Mouse (Mus musculus) embryonic facial prominence, embryonic 10.5 days (tissue): ENCODE measurements around the gene Actbl2. TPM values are rescaled to one million over a fixed set of nuclear protein-coding genes. Genes with fewer than 3 reads are reported as not detected.

Source experiments
- DNase-seq: peaks from one replicate; pipeline ENCODE4 v3.0.0-alpha.2; 2017; ENCODE audit warnings: low spot score
- H3K27ac ChIP-seq: fragments of 300-500 bp; sonication (generic); replicated peaks from 2 replicates; pipeline ENCODE4 v1.5.1; 2016; ENCODE audit warnings: mild to moderate bottlenecking
- H3K27me3 ChIP-seq: fragments of 300-500 bp; sonication (generic); replicated peaks from 2 replicates; pipeline ENCODE4 v1.6.1; 2016; ENCODE audit warnings: low read depth, mild to moderate bottlenecking; ENCODE audit not compliant: poor library complexity, severe bottlenecking
- H3K36me3 ChIP-seq: fragments of 300-500 bp; sonication (generic); replicated peaks from 2 replicates; pipeline ENCODE4 v1.6.1; 2016; ENCODE audit warnings: mild to moderate bottlenecking, moderate library complexity
- H3K4me1 ChIP-seq: fragments of 300-500 bp; sonication (generic); 2 replicates; pipeline ENCODE4 v1.6.1; 2016
- H3K4me3 ChIP-seq: fragments of 300-500 bp; sonication (generic); 2 replicates; pipeline ENCODE4 v1.5.1; 2016; ENCODE audit warnings: mild to moderate bottlenecking, moderate library complexity
- H3K9me3 ChIP-seq: fragments of 300-500 bp; sonication (generic); 2 replicates; pipeline ENCODE4 v1.6.1; 2016; ENCODE audit warnings: mild to moderate bottlenecking
- WGBS: fragments of 180-500 bp; shearing (Covaris S2); methylation state at CpG from one replicate; pipeline ENCODE4 v1.1.7; 2016; 5-methylcytosine and 5-hydroxymethylcytosine counted together
- polyA plus RNA-seq: library from polyadenylated mRNA; unstranded; fragments of >200 nt; fragmentation: Nextera tagmentation; extraction: Ambion mirVana; gene quantifications from 2 replicates; pipeline ENCODE4 v1.2.1, GENCODE M21; 2016

The Actbl2 gene
- not detected in 2 replicates for polyA plus RNA-seq

DNA sequence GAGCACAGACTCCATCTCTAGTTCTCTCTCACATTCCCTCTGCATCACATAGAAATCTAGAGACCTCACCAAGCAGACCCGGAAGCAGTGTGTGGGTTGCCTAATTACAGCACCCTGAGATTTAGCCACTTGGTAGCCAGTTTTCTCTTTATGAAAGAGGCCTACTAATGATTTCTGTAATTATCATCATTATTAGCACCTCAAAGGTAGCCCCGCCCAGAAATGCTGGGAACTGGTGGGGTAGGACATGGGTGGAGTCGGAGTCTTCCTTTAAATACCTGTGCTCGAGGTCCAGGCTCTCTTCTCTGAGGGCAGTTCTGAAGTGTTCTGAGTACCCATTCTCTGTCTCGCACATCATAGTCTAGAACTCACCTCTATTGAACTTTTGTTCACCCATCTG, at the start of gene Actbl2:
Gene Actbl2 (plus strand): TSS at position 301 of the 400 bp plus-strand sequence.
- H3K4me1 ChIP-seq = peaks cover 11% of the 10 kb centered on the region
- no peak for DNase-seq
- H3K9me3 ChIP-seq = no peaks in the 10 kb centered on the region
- 87% methylated on average over 5 of the region's 5 CpGs for WGBS
- H3K4me3 ChIP-seq = no peak within 1 kb of the TSS
- H3K27ac ChIP-seq = no peak within 1 kb of the TSS
- H3K27me3 ChIP-seq = no peaks in the 10 kb centered on the region
- H3K36me3 ChIP-seq = no peaks in the 10 kb centered on the region

GRCm38 (mm10) chr13:111210649-111211378, 44.0 kb upstream of the Actbl2 start:
- Histone ChIP-seq H3K27ac (peak overlapping the region; percentile 79), H3K4me1 (peaks cover 17% of the 10 kb centered on the region), H3K4me3 (0 out of 2 replicates have a peak overlapping the region, but pooled peaks have one; percentile 3), H3K27me3 (no peaks in the 10 kb centered on the region), H3K36me3 (no peaks in the 10 kb centered on the region), H3K9me3 (no peaks in the 10 kb centered on the region)
- peak; percentile 41 for DNase-seq
- whole genome bisulfite sequencing = 29% methylated on average over 8 of the region's 8 CpGs

GRCm38 (mm10) chr13:111228768-111229167, 26.0 kb upstream of the Actbl2 start:
- DNase-seq = peak; percentile 57
- H3K27ac ChIP-seq = peak overlapping the region; percentile 72
- peaks cover 24% of the 10 kb centered on the region for H3K4me1 ChIP-seq
- H3K4me3 ChIP-seq = no peak overlapping the region
- no peaks in the 10 kb centered on the region for H3K36me3 ChIP-seq
- no peaks in the 10 kb centered on the region for H3K9me3 ChIP-seq
- WGBS = 27% methylated on average over 5 of the region's 5 CpGs
- H3K27me3 ChIP-seq = no peaks in the 10 kb centered on the region

- no peak overlapping the region for H3K4me3 ChIP-seq
- no peaks in the 10 kb centered on the region for H3K27me3 ChIP-seq
- H3K4me1 ChIP-seq = peaks cover 26% of the 10 kb centered on the region
- no peak for DNase-seq
- no peak overlapping the region for H3K27ac ChIP-seq
- no peaks in the 10 kb centered on the region for H3K36me3 ChIP-seq
- WGBS = 86% methylated on average over 6 of the region's 6 CpGs
- H3K9me3 ChIP-seq = no peaks in the 10 kb centered on the region
Observed at GRCm38 (mm10) chr13:111229541-111229940, 25.3 kb upstream of the Actbl2 start.

DNA sequence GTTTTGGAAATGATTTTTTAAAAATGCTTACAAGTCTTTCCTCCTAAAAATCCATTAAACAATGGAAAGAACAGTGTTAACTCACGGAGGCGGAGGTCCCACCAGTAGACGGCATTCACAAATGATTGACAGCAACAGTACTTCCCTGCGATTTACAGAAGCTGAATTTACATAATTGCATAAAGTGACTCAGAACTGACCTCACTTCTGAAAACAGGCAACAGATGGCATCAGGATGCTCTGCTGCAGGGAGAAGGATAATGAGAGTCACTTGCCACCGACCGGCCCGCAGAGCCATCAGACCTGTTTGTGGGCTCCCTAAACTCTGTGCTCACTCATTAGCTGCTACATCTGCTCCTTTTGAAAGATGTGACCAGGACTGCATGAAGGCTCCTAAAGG, 22.4 kb upstream of the Actbl2 start:
- 65% methylated on average over 7 of the region's 7 CpGs for WGBS
- Histone ChIP-seq H3K4me1 (peaks cover 46% of the 10 kb centered on the region), H3K36me3 (no peaks in the 10 kb centered on the region), H3K27me3 (no peaks in the 10 kb centered on the region), H3K27ac (no peak overlapping the region; the same call in 1 of the 2 replicates), H3K4me3 (no peak overlapping the region), H3K9me3 (no peaks in the 10 kb centered on the region)
- no peak for DNase-seq

- no peak overlapping the region for H3K4me3 ChIP-seq
- peak; percentile 27 for DNase-seq
- no peaks in the 10 kb centered on the region for H3K27me3 ChIP-seq
- WGBS = 73% methylated on average over 5 of the region's 5 CpGs
- no peaks in the 10 kb centered on the region for H3K9me3 ChIP-seq
- H3K4me1 ChIP-seq = peaks cover 39% of the 10 kb centered on the region
- no peak overlapping the region for H3K27ac ChIP-seq
- no peaks in the 10 kb centered on the region for H3K36me3 ChIP-seq
Observed at GRCm38 (mm10) chr13:111233356-111233755, 21.5 kb upstream of the Actbl2 start.

- Histone ChIP-seq H3K36me3 (no peaks in the 10 kb centered on the region), H3K9me3 (no peaks in the 10 kb centered on the region), H3K4me3 (no peak overlapping the region), H3K27me3 (no peaks in the 10 kb centered on the region), H3K4me1 (peaks cover 32% of the 10 kb centered on the region), H3K27ac (peak overlapping the region; percentile 35; the same call in 1 of the 2 replicates)
- no peak for DNase-seq
- 85% methylated on average over 3 of the region's 3 CpGs for WGBS
Observed at GRCm38 (mm10) chr13:111234573-111234972, 20.2 kb upstream of the Actbl2 start.

DNA sequence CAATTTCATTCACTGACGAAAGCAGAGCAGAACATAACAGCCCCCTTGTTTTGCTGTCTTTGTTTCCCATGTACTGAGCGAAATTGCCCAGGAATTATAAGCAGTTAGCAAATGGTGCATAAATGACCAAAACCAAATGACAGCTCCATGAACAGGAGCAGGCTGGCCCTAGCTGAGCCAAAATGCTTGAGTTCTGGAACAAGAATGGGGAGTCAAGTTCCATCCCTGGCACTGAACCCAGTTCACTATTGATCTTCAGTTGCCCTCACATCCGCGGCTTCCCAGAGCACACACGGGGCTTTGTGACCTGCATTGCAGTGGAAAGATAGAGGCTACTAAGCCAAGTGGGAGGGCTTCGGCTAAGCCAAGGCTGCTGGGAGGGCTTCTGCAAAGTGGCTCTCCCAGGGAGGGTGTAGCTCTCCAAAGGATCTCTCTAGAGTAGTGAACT, 19.1 kb upstream of the Actbl2 start:
- peak overlapping the region; percentile 70 for H3K27ac ChIP-seq

GRCm38 (mm10) chr13:111236461-111236864, 18.4 kb upstream of the Actbl2 start:
- Histone ChIP-seq H3K27me3 (no peaks in the 10 kb centered on the region), H3K36me3 (no peaks in the 10 kb centered on the region), H3K4me3 (no peak overlapping the region), H3K27ac (peak overlapping the region; percentile 63), H3K9me3 (no peaks in the 10 kb centered on the region), H3K4me1 (peaks cover 32% of the 10 kb centered on the region)
- peak; percentile 59 for DNase-seq
- WGBS = 47% methylated on average over 9 of the region's 9 CpGs

More for the DNA sequence above, 19.1 kb upstream of the Actbl2 start:
- no peak overlapping the region for H3K4me3 ChIP-seq
- no peaks in the 10 kb centered on the region for H3K36me3 ChIP-seq
- H3K4me1 ChIP-seq = peaks cover 32% of the 10 kb centered on the region
- no peaks in the 10 kb centered on the region for H3K9me3 ChIP-seq
- DNase-seq = no peak
- H3K27me3 ChIP-seq = no peaks in the 10 kb centered on the region
- 68% methylated on average over 6 of the region's 6 CpGs for WGBS

- Histone ChIP-seq H3K4me1 (peaks cover 32% of the 10 kb centered on the region), H3K27ac (no peak overlapping the region), H3K4me3 (no peak overlapping the region), H3K9me3 (no peaks in the 10 kb centered on the region), H3K36me3 (no peaks in the 10 kb centered on the region), H3K27me3 (no peaks in the 10 kb centered on the region)
- WGBS = 77% methylated on average over 1 of the region's 1 CpGs
- no peak for DNase-seq
Observed at GRCm38 (mm10) chr13:111237296-111237695, 17.5 kb upstream of the Actbl2 start.

GRCm38 (mm10) chr13:111237865-111238465, 16.8 kb upstream of the Actbl2 start:
- H3K4me1 ChIP-seq = peaks cover 26% of the 10 kb centered on the region
- no peaks in the 10 kb centered on the region for H3K36me3 ChIP-seq
- H3K9me3 ChIP-seq = no peaks in the 10 kb centered on the region
- no peaks in the 10 kb centered on the region for H3K27me3 ChIP-seq
- DNase-seq = no peak
- 54% methylated on average over 3 of the region's 3 CpGs for WGBS
- H3K4me3 ChIP-seq = no peak overlapping the region
- no peak overlapping the region for H3K27ac ChIP-seq

DNA sequence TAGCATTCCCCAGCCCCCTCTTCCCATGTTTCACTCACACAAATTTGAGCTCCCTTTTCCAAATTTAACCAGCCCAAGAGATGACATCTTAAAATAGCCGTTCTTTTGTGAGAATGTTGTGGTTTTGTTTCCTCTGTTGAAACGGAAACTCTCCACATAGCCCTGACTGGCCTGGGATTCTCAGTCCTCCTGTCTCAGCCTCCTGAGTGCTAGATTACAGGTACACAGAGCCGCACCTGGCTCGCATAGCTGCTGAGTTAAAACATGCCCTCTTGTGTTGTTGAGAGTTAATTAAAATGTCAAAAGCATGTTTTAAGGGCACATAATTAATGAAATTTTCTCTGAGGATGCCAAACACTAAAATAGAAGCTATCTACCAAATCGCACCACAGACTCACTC, 3.7 kb upstream of the Actbl2 start:
- WGBS = 87% methylated on average over 5 of the region's 5 CpGs
- Histone ChIP-seq H3K27ac (no peak overlapping the region), H3K27me3 (no peaks in the 10 kb centered on the region), H3K4me1 (no peaks in the 10 kb centered on the region), H3K4me3 (no peak overlapping the region), H3K36me3 (no peaks in the 10 kb centered on the region), H3K9me3 (no peaks in the 10 kb centered on the region)
- DNase-seq = no peak

- Histone ChIP-seq H3K27me3 (no peaks in the 10 kb centered on the region), H3K36me3 (no peaks in the 10 kb centered on the region), H3K27ac (no peak overlapping the region), H3K4me1 (no peaks in the 10 kb centered on the region), H3K4me3 (no peak overlapping the region), H3K9me3 (no peaks in the 10 kb centered on the region)
- 73% methylated on average over 5 of the region's 5 CpGs for WGBS
- DNase-seq = no peak
Observed at GRCm38 (mm10) chr13:111251795-111252194, 3.0 kb upstream of the Actbl2 start.
